Mouse (Mus musculus) heart, postnatal 0 days (tissue): ENCODE measurements around the gene Hoxa6.

ENCODE experiments used
- CTCF ChIP-seq: IDR thresholded peaks from 2 replicates; pipeline ENCODE4 v1.5.1; 2016; ENCODE audit warnings: antibody characterized with exemption, control low read depth, low read depth
- EP300 ChIP-seq: IDR thresholded peaks from 2 replicates; pipeline ENCODE4 v1.6.1; 2016; ENCODE audit warnings: antibody characterized with exemption, low read depth

GRCm38 (mm10) chr6:52177061-52177735 lies 31.3 kb downstream of the Hoxa6 start, which contains the start of gene 5730596B20Rik:
- TF ChIP-seq CTCF (no peak), EP300 (no peak)
